Mouse (Mus musculus) midbrain, embryonic 14.5 days (tissue): Measurements from ENCODE around the gene Ftsj3. TPM values are rescaled to one million over a fixed set of nuclear protein-coding genes. Genes with fewer than 3 reads are reported as not detected.

Experiments used
- ATAC-seq: fragments of 200-750 bp; cut with Nextera tagmentation; 2 replicates; pipeline ENCODE4 v1.8.0; 2017; ENCODE audit warnings: moderate number of reproducible peaks, moderate library complexity; ENCODE audit not compliant: low FRiP score, low TSS enrichment
- DNase-seq: peaks from one replicate; pipeline ENCODE4 v3.0.0-alpha.2; 2015
- H3K27ac ChIP-seq: fragments of 300-500 bp; sonication (generic); replicated peaks from 2 replicates; pipeline ENCODE4 v1.5.1; 2014; ENCODE audit warnings: mild to moderate bottlenecking, low read depth, low read length, moderate library complexity
- H3K27me3 ChIP-seq: fragments of 300-500 bp; sonication (generic); 2 replicates; pipeline ENCODE4 v1.6.1; 2014; ENCODE audit warnings: low read length, control low read depth, mixed read lengths; ENCODE audit not compliant: control insufficient read depth, insufficient read depth
- H3K36me3 ChIP-seq: fragments of 300-500 bp; sonication (generic); 2 replicates; pipeline ENCODE4 v1.6.1; 2014; ENCODE audit warnings: low read length, control low read depth; ENCODE audit not compliant: control insufficient read depth, insufficient read depth
- H3K4me1 ChIP-seq: fragments of 300-500 bp; sonication (generic); 2 replicates; pipeline ENCODE4 v1.6.1; 2014; ENCODE audit warnings: mild to moderate bottlenecking, antibody characterized with exemption, low read length, control low read depth; ENCODE audit not compliant: control insufficient read depth, insufficient read depth
- H3K4me2 ChIP-seq: fragments of 300-500 bp; sonication (generic); 2 replicates; pipeline ENCODE4 v1.6.1; 2014; ENCODE audit warnings: mild to moderate bottlenecking, low read length, moderate library complexity
- H3K4me3 ChIP-seq: fragments of 300-500 bp; sonication (generic); replicated peaks from 2 replicates; pipeline ENCODE4 v1.5.1; 2014; ENCODE audit warnings: low read depth, low read length
- H3K9ac ChIP-seq: fragments of 300-500 bp; sonication (generic); replicated peaks from 2 replicates; pipeline ENCODE4 v1.6.1; 2014; ENCODE audit warnings: mild to moderate bottlenecking, low read length, moderate library complexity
- H3K9me3 ChIP-seq: fragments of 300-500 bp; sonication (generic); 2 replicates; pipeline ENCODE4 v1.6.1; 2016; ENCODE audit warnings: low read length, control low read depth, mixed read lengths; ENCODE audit not compliant: control insufficient read depth
- WGBS: fragments of 180-500 bp; shearing (Covaris S2); extraction: QIAGEN DNeasy Blood & Tissue Kit; methylation state at CpG from one replicate; pipeline ENCODE4 v1.1.7; 2014; 5-methylcytosine and 5-hydroxymethylcytosine counted together
- polyA plus RNA-seq: library from polyadenylated mRNA; unstranded; fragments of >200 nt; fragmentation: Nextera tagmentation; extraction: Ambion mirVana; gene quantifications from 2 replicates; pipeline ENCODE4 v1.2.1, GENCODE M21; 2014

Gene Ftsj3
- polyA plus RNA-seq, 1 experiment from 2014 or later, result 30.2 TPM

GRCm38 (mm10) chr11:106272644-106273310, 16.9 kb upstream of the Ftsj3 start, which contains the start of gene Smarcd2:
Gene Smarcd2 (minus strand): TSS chr11:106272972.
- Histone ChIP-seq H3K9me3 (no peaks in the 10 kb centered on the region), H3K36me3 (no peaks in the 10 kb centered on the region), H3K4me1 (peaks cover 16% of the 10 kb centered on the region), H3K4me2 (peak within 1 kb of the TSS; percentile 82), H3K4me3 (peak within 1 kb of the TSS; percentile 94), H3K27ac (peak within 1 kb of the TSS; percentile 79), H3K27me3 (no peaks in the 10 kb centered on the region), H3K9ac (peak within 1 kb of the TSS; percentile 91)
- ATAC-seq (peak; percentile 93), DNase-seq (peak; percentile 98)
- WGBS, result under 1% methylated on average over 72 of the region's 72 CpGs

- ATAC-seq (peak; percentile 15), DNase-seq (peak; percentile 36)
- Histone ChIP-seq H3K27me3 (no peaks in the 10 kb centered on the region), H3K9ac (peak overlapping the region; percentile 91), H3K36me3 (peaks cover 5% of the 10 kb centered on the region; the same call in 1 of the 2 replicates), H3K4me3 (peak overlapping the region; percentile 94), H3K9me3 (no peaks in the 10 kb centered on the region), H3K4me2 (peak overlapping the region; percentile 82), H3K4me1 (peaks cover 16% of the 10 kb centered on the region), H3K27ac (peak overlapping the region; percentile 79)
- 2% methylated on average over 41 of the region's 41 CpGs for WGBS
Measured at GRCm38 (mm10) chr11:106271794-106272643, 16.1 kb upstream of the Ftsj3 start.

- peak overlapping the region; percentile 82 for H3K4me2 ChIP-seq
- DNase-seq (no peak), ATAC-seq (no peak)
- H3K9ac ChIP-seq, result peak overlapping the region; percentile 91
- no peaks in the 10 kb centered on the region for H3K9me3 ChIP-seq
- peak overlapping the region; percentile 94 for H3K4me3 ChIP-seq
- H3K27ac ChIP-seq, result no peak overlapping the region; the same call in 1 of the 2 replicates
- H3K36me3 ChIP-seq, result peaks cover 12% of the 10 kb centered on the region
- H3K4me1 ChIP-seq, result peaks cover 15% of the 10 kb centered on the region
- no peaks in the 10 kb centered on the region for H3K27me3 ChIP-seq
- whole genome bisulfite sequencing, result 53% methylated on average over 5 of the region's 5 CpGs
Measured at GRCm38 (mm10) chr11:106271131-106271793, 15.4 kb upstream of the Ftsj3 start.

GRCm38 (mm10) chr11:106269060-106269431, 13.2 kb upstream of the Ftsj3 start:
- WGBS, result 46% methylated on average over 3 of the region's 3 CpGs
- ATAC-seq (no peak), DNase-seq (peak; percentile 27)
- H3K4me3 ChIP-seq, result no peak overlapping the region
- no peaks in the 10 kb centered on the region for H3K9me3 ChIP-seq
- no peaks in the 10 kb centered on the region for H3K27me3 ChIP-seq
- peak overlapping the region; percentile 17; the same call in 1 of the 2 replicates for H3K9ac ChIP-seq
- H3K36me3 ChIP-seq, result peaks cover 34% of the 10 kb centered on the region
- H3K4me2 ChIP-seq, result 0 out of 2 replicates have a peak overlapping the region, but pooled peaks have one; percentile 8
- peaks cover 13% of the 10 kb centered on the region for H3K4me1 ChIP-seq
- peak overlapping the region; percentile 14 for H3K27ac ChIP-seq

- no peaks in the 10 kb centered on the region for H3K27me3 ChIP-seq
- DNase-seq (no peak), ATAC-seq (no peak)
- H3K9me3 ChIP-seq, result no peaks in the 10 kb centered on the region
- H3K4me3 ChIP-seq, result no peak overlapping the region
- peaks cover 40% of the 10 kb centered on the region for H3K36me3 ChIP-seq
- peak overlapping the region; percentile 14 for H3K27ac ChIP-seq
- H3K9ac ChIP-seq, result peak overlapping the region; percentile 35
- H3K4me2 ChIP-seq, result 0 out of 2 replicates have a peak overlapping the region, but pooled peaks have one; percentile 8
- 71% methylated on average over 8 of the region's 8 CpGs for WGBS
- peaks cover 13% of the 10 kb centered on the region for H3K4me1 ChIP-seq
Measured at GRCm38 (mm10) chr11:106268326-106269059, 12.6 kb upstream of the Ftsj3 start.

- ATAC-seq (no peak), DNase-seq (no peak)
- no peak overlapping the region for H3K4me3 ChIP-seq
- H3K9me3 ChIP-seq, result no peaks in the 10 kb centered on the region
- no peak overlapping the region for H3K4me2 ChIP-seq
- no peaks in the 10 kb centered on the region for H3K27me3 ChIP-seq
- peak overlapping the region; percentile 14; the same call in 1 of the 2 replicates for H3K9ac ChIP-seq
- H3K4me1 ChIP-seq, result peaks cover 13% of the 10 kb centered on the region
- WGBS, result 76% methylated on average over 5 of the region's 5 CpGs
- H3K27ac ChIP-seq, result 0 out of 2 replicates have a peak overlapping the region, but pooled peaks have one; percentile 14
- H3K36me3 ChIP-seq, result peaks cover 46% of the 10 kb centered on the region
Measured at GRCm38 (mm10) chr11:106267871-106268270, 12.0 kb upstream of the Ftsj3 start.

GRCm38 (mm10) chr11:106267311-106267852, 11.5 kb upstream of the Ftsj3 start:
- ATAC-seq (no peak), DNase-seq (no peak)
- no peaks in the 10 kb centered on the region for H3K9me3 ChIP-seq
- H3K27me3 ChIP-seq, result no peaks in the 10 kb centered on the region
- H3K27ac ChIP-seq, result no peak overlapping the region
- H3K4me2 ChIP-seq, result no peak overlapping the region
- H3K4me3 ChIP-seq, result no peak overlapping the region
- 0 out of 2 replicates have a peak overlapping the region, but pooled peaks have one; percentile 14 for H3K9ac ChIP-seq
- 84% methylated on average over 15 of the region's 15 CpGs for WGBS
- H3K36me3 ChIP-seq, result peaks cover 51% of the 10 kb centered on the region
- H3K4me1 ChIP-seq, result peaks cover 13% of the 10 kb centered on the region
